Mouse (Mus musculus) bone marrow macrophage, adult 2 months (primary cell): ENCODE results near the gene Cela1.

Experiments
- CTCF ChIP-seq: IDR thresholded peaks from 2 replicates; pipeline ENCODE4 v1.5.1; 2012; ENCODE audit warnings: low read depth, mild to moderate bottlenecking, low read length, moderate library complexity
- POLR2A ChIP-seq: IDR thresholded peaks from 2 replicates; pipeline ENCODE4 v1.6.1; 2012; ENCODE audit warnings: mild to moderate bottlenecking, low read depth, low read length, borderline replicate concordance

GRCm38 (mm10) chr15:100679005-100679404, 8.7 kb downstream of the Cela1 start:
- TF ChIP-seq POLR2A (no peak), CTCF (no peak)
